Mouse (Mus musculus) liver, postnatal 0 days (tissue): ENCODE data around the gene Tcl1b3.
"Not testable (repeated sequence)": the region's sequence is repeated elsewhere in the genome, so short reads cannot be mapped to it uniquely, and the experiment has no call there.

Source experiments
- CTCF ChIP-seq: sonication (generic); IDR thresholded peaks from 2 replicates; pipeline ENCODE4 v1.5.1; 2016; ENCODE audit warnings: antibody characterized with exemption, low read depth
- EP300 ChIP-seq: IDR thresholded peaks from 2 replicates; pipeline ENCODE4 v1.6.1; 2016; ENCODE audit warnings: antibody characterized with exemption, low read depth, mild to moderate bottlenecking

DNA sequence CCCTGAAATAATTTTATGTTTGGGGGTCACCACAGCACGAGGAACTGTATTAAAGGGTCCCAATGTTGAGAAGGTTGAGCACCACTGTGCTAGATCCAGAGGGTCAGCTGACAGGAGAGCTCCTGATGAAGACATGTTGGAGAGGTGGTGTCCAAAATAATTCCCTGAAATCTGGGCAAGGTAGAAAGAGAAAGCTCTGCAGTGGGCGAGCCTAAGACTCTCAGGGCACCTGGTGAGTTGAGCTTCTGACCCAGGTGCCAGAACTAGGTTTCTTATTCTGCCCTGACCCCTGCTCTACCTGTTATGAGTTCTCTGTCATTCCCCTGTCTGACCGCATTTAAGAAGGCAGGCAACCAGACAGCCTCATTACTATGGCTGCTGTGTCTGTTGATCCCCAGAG, 14.8 kb upstream of the Tcl1b3 start, which contains the start of gene Tcl1b5:
- not testable (repeated sequence) for TF ChIP-seq EP300, CTCF
